Mouse (Mus musculus): ENCODE results near the gene Ier5l.

Ier5l gene

GRCm38 (mm10) chr2:30470143-30470946, 3.7 kb downstream of the Ier5l start:
- peak; percentile 80 to 93 for DNase-seq (ENCODE audit: inconsistent age in 2 of 2, low spot score in 1 of 2)

GRCm38 (mm10) chr2:30469796-30470142, 4.2 kb downstream of the Ier5l start:
- no peak for DNase-seq (ENCODE audit: inconsistent age in 2 of 2, low spot score in 1 of 2)

- DNase-seq (ENCODE audit: inconsistent age in 2 of 2, low spot score in 1 of 2): no peak
Measured at GRCm38 (mm10) chr2:30469009-30469408, 5.0 kb downstream of the Ier5l start.

GRCm38 (mm10) chr2:30466787-30467186, 7.2 kb downstream of the Ier5l start:
- DNase-seq (ENCODE audit: inconsistent age in 2 of 2, low spot score in 1 of 2): no peak

GRCm38 (mm10) chr2:30464411-30464810, 9.6 kb downstream of the Ier5l start:
- no peak for DNase-seq (ENCODE audit: inconsistent age in 2 of 2, low spot score in 1 of 2)

- peak; percentile 87 to 89 for DNase-seq (ENCODE audit: inconsistent age in 2 of 2, low spot score in 1 of 2)
Measured at GRCm38 (mm10) chr2:30463904-30464330, 10.1 kb downstream of the Ier5l start.

- DNase-seq (ENCODE audit: inconsistent age in 2 of 2, low spot score in 1 of 2): no peak
Measured at GRCm38 (mm10) chr2:30463341-30463761, 10.7 kb downstream of the Ier5l start.

GRCm38 (mm10) chr2:30459241-30459640, 14.8 kb downstream of the Ier5l start:
- DNase-seq (ENCODE audit: inconsistent age in 2 of 2, low spot score in 1 of 2): no peak

GRCm38 (mm10) chr2:30458349-30458748, 15.7 kb downstream of the Ier5l start:
- no peak for DNase-seq (ENCODE audit: inconsistent age in 2 of 2, low spot score in 1 of 2)

GRCm38 (mm10) chr2:30456104-30456980, 17.7 kb downstream of the Ier5l start:
- DNase-seq (ENCODE audit: inconsistent age in 2 of 2, low spot score in 1 of 2): no peak

- DNase-seq (ENCODE audit: inconsistent age in 2 of 2, low spot score in 1 of 2): no peak
Measured at GRCm38 (mm10) chr2:30454587-30454986, 19.4 kb downstream of the Ier5l start.

- DNase-seq (ENCODE audit: inconsistent age in 2 of 2, low spot score in 1 of 2): no peak
Measured at GRCm38 (mm10) chr2:30453570-30453969, 20.4 kb downstream of the Ier5l start.

GRCm38 (mm10) chr2:30451525-30451924, 22.5 kb downstream of the Ier5l start:
- DNase-seq (ENCODE audit: inconsistent age in 2 of 2, low spot score in 1 of 2): no peak

- no peak for DNase-seq (ENCODE audit: inconsistent age in 2 of 2, low spot score in 1 of 2)
Measured at GRCm38 (mm10) chr2:30450530-30450929, 23.5 kb downstream of the Ier5l start.

- no peak for DNase-seq (ENCODE audit: inconsistent age in 2 of 2, low spot score in 1 of 2)
Measured at GRCm38 (mm10) chr2:30448371-30448770, 25.6 kb downstream of the Ier5l start.

GRCm38 (mm10) chr2:30446891-30447826, 26.9 kb downstream of the Ier5l start:
- peak in 1 of 2 experiments; percentile 63 for DNase-seq (ENCODE audit: inconsistent age in 2 of 2, low spot score in 1 of 2)

GRCm38 (mm10) chr2:30445312-30445711, 28.7 kb downstream of the Ier5l start:
- no peak for DNase-seq (ENCODE audit: inconsistent age in 2 of 2, low spot score in 1 of 2)

- DNase-seq (ENCODE audit: inconsistent age in 2 of 2, low spot score in 1 of 2): no peak
Measured at GRCm38 (mm10) chr2:30444450-30444849, 29.6 kb downstream of the Ier5l start.

GRCm38 (mm10) chr2:30444006-30444405, 30.0 kb downstream of the Ier5l start:
- DNase-seq (ENCODE audit: inconsistent age in 2 of 2, low spot score in 1 of 2): no peak

GRCm38 (mm10) chr2:30443281-30443680, 30.7 kb downstream of the Ier5l start:
- peak in 1 of 2 experiments; percentile 60 for DNase-seq (ENCODE audit: inconsistent age in 2 of 2, low spot score in 1 of 2)

- DNase-seq (ENCODE audit: inconsistent age in 2 of 2, low spot score in 1 of 2): peak; percentile 46 to 75
Measured at GRCm38 (mm10) chr2:30442498-30442890, 31.5 kb downstream of the Ier5l start.

All from adrenal gland, adult (tissue).